Mouse (Mus musculus): ENCODE data around the gene Elmo2.

Gene Elmo2

GRCm38 (mm10) chr2:165326304-165327190 lies at the start of gene Elmo2:
TSS of gene Elmo2 (minus strand) at chr2:165326479.
- peak; percentile 97 for DNase-seq

DNA sequence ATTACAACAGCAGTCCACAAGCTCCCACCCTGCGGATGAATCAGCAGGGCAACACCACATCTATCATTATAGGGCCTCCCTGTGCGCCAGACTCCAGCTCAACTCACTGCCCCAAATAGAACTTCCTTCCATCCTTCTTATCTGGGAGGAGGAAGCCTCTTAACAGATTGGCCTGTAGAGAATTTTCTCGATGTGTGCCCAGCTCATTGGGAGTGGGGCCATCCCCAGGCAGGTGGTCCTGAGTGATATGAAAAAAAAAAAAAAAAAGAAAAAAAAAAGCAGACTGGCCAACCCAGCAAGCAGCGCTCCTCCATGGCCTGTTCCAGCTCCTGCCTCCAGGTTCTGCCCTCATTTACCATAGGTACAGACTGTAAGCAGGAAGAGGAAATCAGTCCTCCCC lies 49.7 kb upstream of the Elmo2 start:
- DNase-seq, result no peak

DNA sequence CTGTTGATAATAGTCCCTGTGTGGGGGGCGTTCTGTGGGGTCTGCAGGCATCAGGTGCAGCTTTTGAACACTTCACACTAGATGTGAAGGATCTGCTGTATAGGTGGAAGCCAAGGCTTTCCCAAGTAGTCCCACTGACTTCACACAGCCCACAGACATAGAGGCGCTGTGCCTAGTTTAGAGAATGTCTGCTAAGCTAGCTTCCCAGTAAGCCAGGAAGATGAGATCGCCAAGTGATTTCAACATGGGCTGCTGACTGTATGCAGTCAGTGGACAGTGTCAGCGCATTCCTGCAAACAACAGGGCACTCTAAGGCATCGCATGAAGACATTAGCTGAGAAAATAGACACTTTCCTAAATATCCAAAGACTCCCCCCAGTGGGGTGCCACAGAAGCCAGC lies 49.2 kb upstream of the Elmo2 start:
- DNase-seq, result no peak

DNA sequence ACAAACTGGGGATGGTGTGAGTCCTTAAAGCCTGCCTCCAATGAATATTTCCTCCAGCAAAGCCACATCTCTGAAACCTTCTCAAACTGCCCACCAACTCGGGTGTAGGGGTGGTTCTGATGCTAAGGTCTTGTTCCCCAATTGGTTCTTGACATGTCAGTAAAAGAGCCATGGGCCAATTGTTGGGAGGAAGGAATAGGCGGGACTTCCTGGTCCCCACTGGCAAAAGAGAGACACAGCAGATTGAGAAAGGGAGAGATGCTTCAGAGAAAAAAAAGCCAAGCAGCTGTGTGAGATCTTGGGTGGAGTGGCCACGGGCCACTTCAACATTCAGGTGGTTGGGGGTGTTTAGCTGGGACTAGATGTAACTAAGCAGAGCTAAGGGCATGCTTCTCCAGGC lies 44.8 kb upstream of the Elmo2 start:
- DNase-seq, result peak; percentile 29

GRCm38 (mm10) chr2:165370348-165370747 lies 44.1 kb upstream of the Elmo2 start:
- no peak for DNase-seq

DNA sequence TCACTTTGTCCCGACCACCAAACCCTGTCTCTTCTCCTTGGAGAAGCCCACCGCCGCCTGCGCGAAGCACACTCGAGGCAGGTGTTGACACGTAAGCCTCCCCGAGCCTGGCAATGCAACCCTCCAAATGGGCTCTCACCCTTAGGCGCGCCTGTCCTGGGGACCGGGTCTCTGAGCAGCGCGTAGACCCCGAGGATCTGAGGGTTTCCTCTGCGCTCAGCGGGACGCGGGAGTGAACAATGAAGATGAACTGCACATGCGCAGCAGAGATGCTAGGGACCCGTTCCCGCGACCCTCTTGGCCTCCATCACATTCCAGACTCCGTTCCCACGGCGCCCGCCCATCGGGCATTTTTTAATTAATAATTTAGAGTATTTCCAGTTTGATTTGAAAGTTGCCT lies 42.2 kb upstream of the Elmo2 start, which contains the start of gene Zfp663:
Gene Zfp663 (minus strand): TSS at position 234 of the 400 bp plus-strand sequence.
- peak; percentile 89 for DNase-seq

GRCm38 (mm10) chr2:165367868-165368439 lies 41.7 kb upstream of the Elmo2 start:
- DNase-seq, result peak; percentile 62

- peak; percentile 45 for DNase-seq
Measured at GRCm38 (mm10) chr2:165367047-165367520, 40.8 kb upstream of the Elmo2 start.

DNA sequence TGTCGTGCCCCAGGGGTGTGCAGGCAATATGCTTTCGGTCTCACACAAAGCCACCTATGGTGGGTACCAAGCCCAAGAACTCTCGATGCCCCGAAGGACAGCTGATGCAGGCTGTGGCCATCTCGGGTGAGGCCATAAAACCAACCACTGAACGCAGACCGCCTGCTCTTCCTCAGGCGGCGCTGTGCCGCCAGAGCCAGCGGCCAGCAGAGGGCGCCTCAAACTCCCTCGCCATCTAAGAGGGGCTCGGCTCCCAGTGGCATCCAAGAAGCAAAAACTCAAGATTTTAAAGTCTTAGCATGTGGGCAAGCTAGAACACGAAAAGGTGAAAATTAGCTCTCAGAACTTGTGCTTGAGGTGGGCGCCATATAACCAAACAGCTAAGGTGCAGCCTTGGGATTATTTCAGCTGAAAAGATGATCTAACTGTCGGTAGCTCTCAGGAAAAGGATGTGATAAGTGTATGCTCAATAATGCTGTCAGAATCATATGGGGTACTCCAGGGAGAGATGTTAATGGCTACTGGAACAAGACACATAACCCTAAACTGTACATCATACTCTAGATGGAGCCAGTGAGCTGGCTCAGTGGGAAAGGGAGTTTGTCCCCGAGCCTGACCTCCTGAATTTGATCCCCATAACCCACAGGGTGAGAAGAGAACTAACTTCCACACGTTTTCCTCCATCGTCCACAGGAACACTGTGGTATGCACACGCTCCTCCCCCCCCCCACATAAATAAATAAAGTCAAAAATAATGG lies 38.2 kb upstream of the Elmo2 start:
- DNase-seq, result peak; percentile 86

DNA sequence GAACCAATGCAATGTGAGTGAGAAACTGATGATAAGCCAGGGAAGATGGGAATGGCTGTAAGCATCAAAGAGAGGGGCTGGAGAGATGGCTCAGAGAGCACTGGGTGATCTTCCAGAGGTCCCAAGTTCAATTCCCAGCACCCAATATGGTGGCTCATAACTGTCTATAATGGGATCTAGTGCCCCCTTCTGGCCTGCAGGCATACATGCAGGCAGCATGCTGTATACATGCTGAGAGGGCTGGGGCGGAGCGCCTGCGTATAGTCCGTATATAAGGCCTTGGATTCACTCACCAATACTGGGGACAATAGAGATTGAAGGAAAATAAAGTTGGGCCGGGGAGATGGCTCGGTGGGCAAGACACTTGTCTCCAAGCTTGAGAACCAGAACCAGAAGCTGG lies 37.0 kb upstream of the Elmo2 start:
- no peak for DNase-seq

- DNase-seq, result peak; percentile 91
Measured at GRCm38 (mm10) chr2:165360861-165361260, 34.6 kb upstream of the Elmo2 start.

- DNase-seq, result no peak
Measured at GRCm38 (mm10) chr2:165351828-165352513, 25.7 kb upstream of the Elmo2 start.

DNA sequence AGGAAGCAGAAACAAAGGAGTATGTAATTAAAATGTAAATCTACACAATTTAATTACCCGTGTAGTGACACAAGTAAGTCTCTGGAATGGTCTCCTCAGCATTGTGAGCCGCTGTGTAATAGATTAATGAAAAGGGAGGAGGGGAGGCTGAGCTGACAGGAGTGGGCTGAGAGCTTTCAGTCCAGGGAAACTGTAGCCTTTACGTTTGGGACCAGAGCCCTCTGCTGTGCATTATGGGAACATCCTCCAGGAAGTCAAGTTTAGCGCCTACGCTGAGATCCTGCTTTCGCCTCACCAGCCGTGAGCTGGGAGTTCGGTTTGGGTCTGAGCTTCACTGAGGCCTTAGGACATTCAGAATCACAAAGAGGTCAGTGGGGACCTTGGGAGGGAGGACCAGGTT lies 23.2 kb upstream of the Elmo2 start:
- peak; percentile 67 for DNase-seq

DNA sequence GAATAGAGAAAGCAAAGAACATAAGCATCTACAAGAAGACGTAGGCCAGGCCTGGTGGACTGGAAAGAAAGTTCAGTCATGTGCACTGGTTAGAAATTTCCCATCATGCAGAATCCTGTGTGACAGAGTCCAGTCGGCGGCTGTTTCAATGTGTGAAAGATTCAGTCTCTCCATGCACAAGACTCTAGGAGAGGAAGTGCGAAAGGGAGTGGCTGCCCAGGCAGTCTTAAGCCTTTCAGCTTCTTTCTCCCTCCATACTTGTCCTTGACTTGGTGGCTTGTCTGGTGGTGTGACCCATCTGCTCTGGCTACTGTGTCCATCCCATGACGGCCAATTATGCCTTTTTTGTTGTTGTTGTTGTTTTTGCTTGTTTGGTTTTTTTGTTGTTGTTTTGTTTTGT lies 19.9 kb upstream of the Elmo2 start:
- DNase-seq, result no peak

- peak; percentile 80 for DNase-seq
Measured at GRCm38 (mm10) chr2:165337191-165337590, 10.9 kb upstream of the Elmo2 start.

DNA sequence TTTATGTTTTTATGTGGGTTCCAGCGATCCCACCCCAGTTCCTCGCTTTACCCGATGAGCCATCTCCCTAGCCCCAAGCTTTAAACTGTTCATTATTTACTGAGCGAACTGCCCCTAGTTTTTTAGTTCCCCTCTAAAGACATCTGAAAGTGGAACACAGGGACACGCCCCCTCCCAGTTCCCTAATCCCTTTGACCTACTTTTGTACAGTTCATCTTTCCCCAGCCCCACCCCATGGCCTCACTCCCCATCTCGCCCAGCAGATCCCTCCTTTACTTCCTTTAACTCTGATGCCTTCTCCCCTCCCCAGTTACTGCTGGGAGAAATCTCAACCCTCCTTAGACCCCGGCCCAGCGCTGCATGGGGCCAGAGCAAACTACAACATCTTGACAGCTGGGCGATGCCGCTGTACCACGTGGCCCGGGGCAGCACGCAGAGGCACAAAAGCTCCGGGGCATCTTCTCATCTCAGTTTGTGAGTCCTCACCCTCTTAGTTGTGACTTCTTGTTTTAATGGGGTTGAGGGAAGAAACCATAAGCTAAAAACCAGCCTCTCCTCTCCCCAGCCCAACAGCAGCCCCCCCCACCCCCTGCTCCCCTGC lies 6.4 kb upstream of the Elmo2 start:
- DNase-seq, result no peak

GRCm38 (mm10) chr2:165329703-165330102 lies 3.4 kb upstream of the Elmo2 start:
- no peak for DNase-seq

GRCm38 (mm10) chr2:165328746-165329145 lies 2.5 kb upstream of the Elmo2 start:
- no peak for DNase-seq

- no peak for DNase-seq
Measured at GRCm38 (mm10) chr2:165327386-165327785, 1.1 kb upstream of the Elmo2 start.

DNA sequence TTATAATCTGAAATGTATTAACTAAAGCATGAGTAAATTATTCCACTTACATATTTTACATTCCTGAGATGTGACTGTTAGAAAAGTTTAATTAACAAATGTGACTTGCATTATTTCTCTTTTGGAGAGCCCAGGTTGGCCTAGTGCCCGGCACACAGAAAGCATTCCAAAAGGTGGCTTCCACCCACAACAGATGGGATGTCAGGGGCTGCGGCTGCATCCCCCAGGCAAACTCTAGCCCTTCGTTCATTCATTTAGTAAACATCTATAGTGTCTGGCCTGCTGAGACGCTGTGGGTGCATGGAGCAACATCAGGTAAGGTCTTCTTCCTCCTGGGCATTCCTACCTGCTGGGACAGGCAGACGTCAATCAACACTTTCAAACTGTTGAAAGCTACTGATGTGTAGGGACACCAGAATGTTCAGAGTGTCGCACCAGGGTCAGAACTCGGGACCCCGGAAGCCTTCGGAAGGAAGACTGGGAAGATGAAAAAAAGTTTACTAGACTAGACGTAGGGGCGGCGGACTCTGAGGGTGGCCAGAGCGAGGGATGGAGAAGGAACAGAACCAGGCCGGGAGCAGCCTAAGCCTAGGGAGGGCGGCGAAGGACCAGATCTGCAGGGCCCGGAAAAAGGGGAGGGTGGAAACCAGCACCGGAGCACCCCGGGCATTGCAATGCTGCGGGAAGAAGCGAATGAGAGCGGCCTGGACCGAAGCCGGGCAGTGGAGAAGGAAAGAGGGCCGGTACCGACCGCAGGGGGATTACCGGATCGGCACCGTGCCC lies 567 bp downstream of the Elmo2 start:
- peak; percentile 24 for DNase-seq

GRCm38 (mm10) chr2:165323928-165324327 lies 2.4 kb downstream of the Elmo2 start:
- DNase-seq, result no peak

GRCm38 (mm10) chr2:165323484-165323883 lies 2.8 kb downstream of the Elmo2 start:
- no peak for DNase-seq

All from embryo, embryonic 11 days (tissue).